Mouse (Mus musculus): ENCODE measurements around the gene Zc2hc1b.

The Zc2hc1b gene

GRCm38 (mm10) chr10:13175866-13176265 lies 2.0 kb downstream of the Zc2hc1b start:
- in situ Hi-C loops (cut with MboI, MseI): loop anchor here (25.0 kb wide), 1 partner anchor 164 kb away; the partner anchor contains the start of gene Sf3b5

GRCm38 (mm10) chr10:13172798-13173221 lies 5.0 kb downstream of the Zc2hc1b start:
- in situ Hi-C loops (cut with MboI, MseI): no loop called here

- in situ Hi-C loops (cut with MboI, MseI): no loop called here
These were observed 6.4 kb downstream of the Zc2hc1b start for GRCm38 (mm10) chr10:13171461-13171860.

DNA sequence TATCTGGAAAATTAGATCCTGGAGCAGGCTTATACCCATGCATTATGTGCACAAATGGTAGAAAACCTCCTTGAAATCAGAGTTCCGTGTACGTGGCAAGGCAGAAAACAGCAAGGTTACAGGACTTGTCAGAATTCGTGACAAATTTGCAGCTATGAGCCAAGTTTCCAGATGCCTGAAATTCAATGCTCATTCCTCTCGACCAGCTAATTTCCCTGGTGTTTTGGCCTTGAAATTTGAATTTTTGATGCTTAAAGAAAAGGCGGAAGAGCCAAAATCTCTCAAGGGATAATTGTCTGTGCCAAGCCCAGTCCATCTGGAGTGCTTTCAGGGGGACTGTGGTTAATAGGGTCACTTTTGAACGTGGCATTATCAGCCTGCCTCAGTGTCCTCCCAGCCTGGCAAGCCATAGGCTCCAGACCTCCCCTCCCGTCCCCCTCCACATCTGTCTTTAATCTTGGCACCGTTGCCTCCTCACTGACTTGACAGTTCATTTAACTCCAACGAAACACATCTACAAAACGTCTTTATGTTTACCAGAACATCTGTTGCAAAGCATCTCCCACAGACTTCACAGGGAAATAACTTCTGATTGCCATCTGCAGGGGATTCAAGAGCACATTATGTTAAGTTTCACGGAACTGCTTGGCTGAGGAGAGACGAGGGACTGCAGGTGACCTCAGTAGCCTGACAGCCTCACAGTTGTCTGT lies 6.9 kb downstream of the Zc2hc1b start:
- in situ Hi-C loops (cut with MboI, MseI): no loop called here

DNA sequence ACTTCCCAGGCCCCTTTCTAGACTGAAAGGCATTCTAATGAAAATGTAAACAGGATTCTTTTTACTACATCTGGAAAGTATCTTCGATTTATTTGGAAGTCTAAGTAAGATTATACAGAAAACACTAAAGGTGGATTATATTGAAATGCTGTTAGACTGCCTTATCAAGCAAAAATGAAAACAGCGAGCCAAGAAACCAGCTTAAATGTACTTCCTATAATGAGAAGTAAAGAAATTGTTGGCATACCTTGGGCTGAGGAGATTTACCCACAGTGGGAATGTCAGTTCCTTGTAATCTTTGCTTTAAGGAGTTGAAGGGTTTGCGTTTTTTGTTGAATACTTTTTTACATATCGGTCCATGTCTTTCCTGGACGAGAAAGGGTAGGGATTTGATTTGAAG lies 9.4 kb downstream of the Zc2hc1b start:
- in situ Hi-C loops (cut with MboI, MseI): no loop called here

DNA sequence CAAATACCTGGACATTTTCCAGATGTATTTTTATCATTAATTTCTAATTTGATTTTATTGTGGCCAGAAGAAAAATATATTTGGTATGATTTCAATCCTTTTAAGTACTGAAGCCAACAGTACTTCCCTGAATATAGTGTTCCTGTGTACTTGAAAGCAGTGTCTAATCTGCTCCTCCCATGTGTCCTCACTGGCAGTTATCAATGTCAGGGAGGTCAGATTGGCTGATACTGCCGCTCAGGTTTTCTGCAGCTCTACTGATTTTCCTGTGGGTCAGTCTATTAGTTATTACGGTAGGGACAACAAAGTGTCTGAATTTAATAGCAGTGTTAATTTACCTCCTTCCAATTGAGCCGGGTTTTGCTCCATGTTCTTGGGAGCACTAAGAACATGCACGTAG lies 15.8 kb downstream of the Zc2hc1b start:
- in situ Hi-C loops (cut with MboI, MseI): no loop called here

- in situ Hi-C loops (cut with MboI, MseI): no loop called here
These were observed 16.9 kb downstream of the Zc2hc1b start for GRCm38 (mm10) chr10:13160913-13161312.

DNA sequence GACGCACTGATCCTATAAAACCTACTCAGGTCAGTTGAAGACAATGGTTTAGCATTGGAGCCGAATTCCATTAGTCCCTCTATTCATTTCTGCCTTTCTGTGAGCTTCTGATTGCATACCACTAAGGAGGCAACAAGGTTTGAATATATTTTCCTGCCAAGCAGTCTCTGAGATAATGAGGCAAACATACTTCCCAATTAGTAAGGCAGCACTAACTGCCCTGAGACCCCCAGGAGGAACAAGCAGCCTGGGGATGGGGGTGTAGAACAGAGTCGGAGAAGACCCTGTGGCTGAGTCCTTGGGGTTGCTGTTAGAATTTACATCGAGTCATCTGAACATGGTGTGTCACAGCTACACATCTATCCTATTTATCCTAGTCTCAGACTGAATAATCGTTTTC lies 22.4 kb downstream of the Zc2hc1b start:
- in situ Hi-C loops (cut with MboI, MseI): no loop called here

DNA sequence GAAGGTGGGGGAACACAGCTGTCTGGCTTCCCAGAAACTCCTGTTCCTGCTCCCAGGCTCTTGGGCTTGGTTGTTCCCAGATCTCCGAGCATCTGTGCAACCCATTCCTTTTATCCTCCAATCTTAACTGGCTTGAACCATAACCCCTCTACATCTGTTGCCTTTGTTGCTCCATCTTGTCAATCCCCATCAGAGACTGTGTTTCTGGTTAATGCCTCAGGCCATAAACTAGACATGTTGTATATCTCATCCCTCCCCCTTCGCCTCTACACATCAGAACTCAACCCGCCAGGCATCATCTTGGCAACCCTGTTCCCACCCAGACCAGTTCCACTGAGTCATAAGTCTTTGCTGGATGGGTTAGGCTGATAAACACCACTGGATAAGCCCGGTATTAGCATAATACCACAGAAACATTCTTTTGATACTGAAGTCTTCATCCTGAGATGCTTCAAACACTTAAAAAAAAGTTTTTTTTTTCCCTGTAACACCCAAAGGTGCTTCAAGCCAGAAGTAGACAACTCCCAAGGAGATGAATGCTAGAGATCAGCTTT lies 24.9 kb downstream of the Zc2hc1b start:
- in situ Hi-C loops (cut with MboI, MseI): no loop called here

DNA sequence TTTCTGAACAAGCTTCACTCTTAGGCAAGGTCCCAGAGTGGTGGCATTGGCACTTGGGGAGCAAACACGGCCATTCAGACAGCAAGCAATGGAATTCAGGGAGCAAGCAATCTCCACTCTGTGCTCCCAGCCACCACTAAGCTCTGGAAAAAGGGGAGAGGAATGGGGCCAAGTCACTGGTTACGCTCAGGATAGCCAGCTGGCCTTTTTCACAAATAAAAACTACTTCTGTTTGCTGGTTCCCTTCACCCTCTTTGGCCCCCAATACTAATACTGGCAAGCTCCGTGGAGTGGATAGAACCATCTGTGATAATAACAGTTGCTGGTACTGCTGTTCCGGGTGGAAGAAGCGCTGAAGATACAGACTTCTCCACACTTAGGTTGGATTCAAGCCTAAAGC lies 26.5 kb downstream of the Zc2hc1b start:
- in situ Hi-C loops (cut with MboI, MseI): no loop called here

DNA sequence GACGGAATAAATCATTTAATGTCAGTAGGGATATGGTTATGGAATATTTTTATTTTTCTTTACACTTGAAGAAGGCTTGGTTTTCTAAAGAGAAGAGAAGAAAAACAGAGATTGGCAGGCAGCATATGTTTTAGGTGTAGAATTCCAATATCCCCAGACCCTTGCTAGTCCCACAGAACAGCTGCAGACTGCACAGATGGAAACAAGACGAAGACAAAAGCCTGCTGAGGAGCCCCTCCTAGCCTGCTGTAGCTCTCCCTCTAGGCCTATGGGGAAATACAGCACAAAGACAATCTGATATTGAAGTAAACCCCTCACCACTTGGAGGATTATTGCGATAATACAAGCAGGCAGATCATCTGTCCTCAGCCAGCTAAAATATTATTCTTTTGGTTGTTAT lies 27.4 kb downstream of the Zc2hc1b start:
- in situ Hi-C loops (cut with MboI, MseI): no loop called here

- in situ Hi-C loops (cut with MboI, MseI): no loop called here
These were observed 37.4 kb downstream of the Zc2hc1b start for GRCm38 (mm10) chr10:13140434-13140833.

DNA sequence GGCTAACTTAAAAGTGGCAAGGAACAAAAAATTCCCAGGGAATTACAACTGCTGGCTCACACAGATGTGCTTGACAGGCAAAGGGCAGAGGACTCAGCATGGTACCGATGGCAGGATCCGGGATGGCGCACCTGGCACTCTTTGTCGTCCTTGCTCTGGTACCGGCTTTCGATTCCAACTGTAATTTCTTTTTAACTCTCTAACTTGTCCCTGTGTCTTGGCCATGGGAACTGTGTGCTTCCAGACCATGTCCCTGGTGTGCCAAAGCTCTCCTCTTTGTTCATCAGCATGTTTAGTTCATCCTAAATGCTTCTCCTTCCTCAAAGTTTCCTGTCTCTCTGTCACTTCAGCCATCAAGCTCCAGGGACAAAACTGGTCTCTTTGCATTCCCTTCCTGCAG lies 39.9 kb downstream of the Zc2hc1b start:
- in situ Hi-C loops (cut with MboI, MseI): no loop called here

DNA sequence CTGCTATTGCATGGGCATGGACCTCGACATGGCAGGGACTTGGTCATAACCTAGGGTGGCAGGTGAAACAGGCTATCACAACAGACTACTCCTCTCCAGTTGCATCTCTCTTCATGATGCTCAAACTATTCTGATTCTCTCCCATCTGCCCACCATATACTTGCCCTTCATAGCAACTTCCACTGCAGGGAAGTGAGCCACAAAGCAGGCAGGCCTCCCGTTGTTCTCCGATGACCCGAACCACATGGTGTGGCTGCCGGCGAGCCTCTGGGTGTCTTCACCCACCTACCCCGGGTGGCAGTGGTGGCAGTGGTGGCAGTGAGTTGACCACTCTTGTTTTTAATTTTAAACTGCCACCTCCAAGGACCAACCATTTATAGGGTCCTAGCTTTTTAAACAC lies 42.1 kb downstream of the Zc2hc1b start:
- in situ Hi-C loops (cut with MboI, MseI): no loop called here

- in situ Hi-C loops (cut with MboI, MseI): no loop called here
These were observed 42.5 kb downstream of the Zc2hc1b start for GRCm38 (mm10) chr10:13135276-13135675.

DNA sequence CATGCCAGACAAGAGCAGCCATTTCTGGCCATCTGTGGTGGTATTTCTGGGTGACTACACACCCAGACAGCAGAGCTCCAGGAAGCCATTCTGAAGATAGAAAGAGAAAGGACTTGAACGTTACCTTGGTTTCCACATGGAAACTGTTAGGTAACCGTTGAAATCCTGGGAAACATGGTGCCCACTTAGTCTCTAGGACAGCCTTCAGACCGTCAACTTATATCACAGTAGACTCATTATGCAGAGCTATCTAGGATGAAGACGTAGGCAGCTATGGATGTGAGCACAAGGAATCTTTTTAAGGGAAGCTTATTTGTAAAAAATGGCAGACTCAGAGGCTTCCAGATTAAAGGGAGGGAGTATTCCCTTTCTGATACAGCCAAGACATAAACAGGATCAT lies 44.0 kb downstream of the Zc2hc1b start:
- in situ Hi-C loops (cut with MboI, MseI): no loop called here

GRCm38 (mm10) chr10:13127946-13128345 lies 49.9 kb downstream of the Zc2hc1b start:
- in situ Hi-C loops (cut with MboI, MseI): no loop called here

DNA sequence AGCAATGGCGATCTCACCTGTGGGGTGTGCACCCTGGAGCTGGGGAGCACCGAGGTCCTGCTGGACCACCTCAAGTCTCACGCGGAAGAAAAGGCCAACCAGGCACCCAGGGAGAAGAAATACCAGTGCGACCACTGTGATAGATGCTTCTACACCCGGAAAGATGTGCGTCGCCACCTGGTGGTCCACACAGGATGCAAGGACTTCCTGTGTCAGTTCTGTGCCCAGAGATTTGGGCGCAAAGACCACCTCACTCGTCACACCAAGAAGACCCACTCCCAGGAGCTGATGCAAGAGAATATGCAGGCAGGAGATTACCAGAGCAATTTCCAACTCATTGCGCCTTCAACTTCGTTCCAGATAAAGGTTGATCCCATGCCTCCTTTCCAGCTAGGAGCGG lies 50.5 kb downstream of the Zc2hc1b start:
- in situ Hi-C loops (cut with MboI, MseI): no loop called here

GRCm38 (mm10) chr10:13125811-13126210 lies 52.0 kb downstream of the Zc2hc1b start:
- in situ Hi-C loops (cut with MboI, MseI): no loop called here

- in situ Hi-C loops (cut with MboI, MseI): no loop called here
These were observed 58.5 kb downstream of the Zc2hc1b start for GRCm38 (mm10) chr10:13119300-13119699.

DNA sequence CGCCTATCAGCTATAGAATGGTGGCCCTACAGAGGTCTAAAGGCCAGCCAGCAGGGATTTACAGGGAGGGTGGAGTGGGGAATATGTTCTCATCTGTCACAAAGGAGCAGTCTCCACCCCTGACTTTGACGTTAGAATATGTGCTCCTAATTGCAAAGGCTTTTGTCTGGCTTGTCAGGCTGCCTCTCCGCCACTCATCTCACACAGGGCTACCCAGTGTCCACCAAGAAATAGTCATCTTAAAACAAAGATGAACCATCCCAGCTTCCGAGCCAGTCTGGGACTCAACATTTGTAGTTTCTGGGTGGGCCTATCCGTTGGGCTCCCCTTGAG lies 59.1 kb downstream of the Zc2hc1b start:
- in situ Hi-C loops (cut with MboI, MseI): no loop called here

- in situ Hi-C loops (cut with MboI, MseI): no loop called here
These were observed 59.6 kb downstream of the Zc2hc1b start for GRCm38 (mm10) chr10:13118024-13118769.
